Mouse (Mus musculus): Measurements from ENCODE around the gene Cse1l. TPM values are rescaled to one million over a fixed set of nuclear protein-coding genes. Genes with fewer than 3 reads are reported as not detected.
A peak's percentile ranks its signal among the peaks of the same experiment; 100 is the strongest.

Cse1l gene
- polyA plus RNA-seq, 1 experiment = 78.5 TPM

- DNase-seq (ENCODE audit: low read depth) = no peak
- TF ChIP-seq POLR2A (IDR thresholded peaks at IDR 0.05; ENCODE audit: borderline replicate concordance, extremely low read depth, insufficient read depth, insufficient read length, poor library complexity, severe bottlenecking) = no peak
- no peak for TF ChIP-seq CTCF (IDR thresholded peaks at IDR 0.05; ENCODE audit: borderline replicate concordance, extremely low read depth, insufficient read depth, insufficient read length)
These were observed 71.7 kb downstream of the Cse1l start for GRCm38 (mm10) chr2:166977490-166977889.

GRCm38 (mm10) chr2:166980161-166980560 lies 74.3 kb downstream of the Cse1l start:
- no peak for DNase-seq (ENCODE audit: low read depth)
- TF ChIP-seq CTCF (IDR thresholded peaks at IDR 0.05; ENCODE audit: borderline replicate concordance, extremely low read depth, insufficient read depth, insufficient read length) (no peak), POLR2A (IDR thresholded peaks at IDR 0.05; ENCODE audit: borderline replicate concordance, extremely low read depth, insufficient read depth, insufficient read length, poor library complexity, severe bottlenecking) (no peak)

- no peak for DNase-seq (ENCODE audit: low read depth)
- no peak for TF ChIP-seq CTCF (IDR thresholded peaks at IDR 0.05; ENCODE audit: borderline replicate concordance, extremely low read depth, insufficient read depth, insufficient read length)
- TF ChIP-seq POLR2A (IDR thresholded peaks at IDR 0.05; ENCODE audit: borderline replicate concordance, extremely low read depth, insufficient read depth, insufficient read length, poor library complexity, severe bottlenecking) = no peak
These were observed 77.6 kb downstream of the Cse1l start for GRCm38 (mm10) chr2:166983351-166983894.

- TF ChIP-seq CTCF (IDR thresholded peaks at IDR 0.05; ENCODE audit: borderline replicate concordance, extremely low read depth, insufficient read depth, insufficient read length) (no peak), POLR2A (IDR thresholded peaks at IDR 0.05; ENCODE audit: borderline replicate concordance, extremely low read depth, insufficient read depth, insufficient read length, poor library complexity, severe bottlenecking) (no peak)
These were observed 85.0 kb downstream of the Cse1l start for GRCm38 (mm10) chr2:166990861-166991260.

GRCm38 (mm10) chr2:166991945-166992344 lies 86.1 kb downstream of the Cse1l start:
- DNase-seq (ENCODE audit: low read depth) = no peak
- TF ChIP-seq POLR2A (IDR thresholded peaks at IDR 0.05; ENCODE audit: borderline replicate concordance, extremely low read depth, insufficient read depth, insufficient read length, poor library complexity, severe bottlenecking) = no peak
- TF ChIP-seq CTCF (IDR thresholded peaks at IDR 0.05; ENCODE audit: borderline replicate concordance, extremely low read depth, insufficient read depth, insufficient read length) = no peak

More at GRCm38 (mm10) chr2:166990861-166991260, 85.0 kb downstream of the Cse1l start:
- DNase-seq (ENCODE audit: low read depth) = no peak

- TF ChIP-seq CTCF (IDR thresholded peaks at IDR 0.05; ENCODE audit: borderline replicate concordance, extremely low read depth, insufficient read depth, insufficient read length) (no peak), POLR2A (IDR thresholded peaks at IDR 0.05; ENCODE audit: borderline replicate concordance, extremely low read depth, insufficient read depth, insufficient read length, poor library complexity, severe bottlenecking) (no peak)
- peak; percentile 66 for DNase-seq (ENCODE audit: low read depth)
These were observed 89.4 kb downstream of the Cse1l start for GRCm38 (mm10) chr2:166995021-166995795.

Other genes starting within 250 kb of the Cse1l start
- gene Prex1, start 192.2 kb upstream of the Cse1l start, polyA plus RNA-seq (2012; rRNA removed) = 49.4 and 55.7 TPM in 2 replicates
- gene Trp53rkb, start 113.5 kb upstream of the Cse1l start, polyA plus RNA-seq (2012; rRNA removed) = 10.1 and 12.5 TPM in 2 replicates
- 7.6 and 11.4 TPM in 2 replicates for gene Arfgef2, start 100.5 kb upstream of the Cse1l start, polyA plus RNA-seq (2012; rRNA removed)
- gene Stau1, start 90.3 kb downstream of the Cse1l start, polyA plus RNA-seq (2012; rRNA removed) = 64.5 and 81.9 TPM in 2 replicates
- gene Ddx27, start 109.2 kb downstream of the Cse1l start, polyA plus RNA-seq (2012; rRNA removed) = 35.4 and 38.3 TPM in 2 replicates
- 10.5 and 16.8 TPM in 2 replicates for gene Znfx1, start 157.0 kb downstream of the Cse1l start, polyA plus RNA-seq (2012; rRNA removed)

All from brain, embryonic 14.5 days (tissue).